Mouse (Mus musculus) embryonic facial prominence, embryonic 15.5 days (tissue): ENCODE results near the gene Lpcat4. TPM values are rescaled to one million over a fixed set of nuclear protein-coding genes. Genes with fewer than 3 reads are reported as not detected.
A peak's percentile ranks its signal among the peaks of the same experiment; 100 is the strongest.

Experiments
- ATAC-seq: fragments of 200-750 bp; cut with Nextera tagmentation; 2 replicates; pipeline ENCODE4 v1.8.0; 2017; ENCODE audit warnings: low read depth, moderate TSS enrichment; ENCODE audit not compliant: insufficient number of reproducible peaks, low FRiP score, low TSS enrichment
- H3K27ac ChIP-seq: fragments of 300-500 bp; sonication (generic); replicated peaks from 2 replicates; pipeline ENCODE4 v1.5.1; 2015; ENCODE audit warnings: mild to moderate bottlenecking, inconsistent platforms
- H3K27me3 ChIP-seq: fragments of 300-500 bp; sonication (generic); 2 replicates; pipeline ENCODE4 v1.6.1; 2015; ENCODE audit warnings: inconsistent platforms
- H3K36me3 ChIP-seq: fragments of 300-500 bp; sonication (generic); 2 replicates; pipeline ENCODE4 v1.6.1; 2015; ENCODE audit warnings: mild to moderate bottlenecking, inconsistent platforms
- H3K4me1 ChIP-seq: fragments of 300-500 bp; sonication (generic); 2 replicates; pipeline ENCODE4 v1.6.1; 2015; ENCODE audit warnings: inconsistent platforms
- H3K4me2 ChIP-seq: fragments of 300-500 bp; sonication (generic); replicated peaks from 2 replicates; pipeline ENCODE4 v1.6.1; 2015; ENCODE audit warnings: mild to moderate bottlenecking, inconsistent platforms
- H3K4me3 ChIP-seq: fragments of 300-500 bp; sonication (generic); replicated peaks from 2 replicates; pipeline ENCODE4 v1.5.1; 2015; ENCODE audit warnings: mild to moderate bottlenecking, inconsistent platforms
- H3K9ac ChIP-seq: fragments of 300-500 bp; sonication (generic); 2 replicates; pipeline ENCODE4 v1.6.1; 2015; ENCODE audit warnings: inconsistent platforms
- H3K9me3 ChIP-seq: fragments of 300-500 bp; sonication (generic); replicated peaks from 2 replicates; pipeline ENCODE4 v1.6.1; 2016; ENCODE audit warnings: inconsistent platforms
- WGBS: fragments of 180-500 bp; shearing (Covaris S2); methylation state at CpG from one replicate; pipeline ENCODE4 v1.1.7; 2015; 5-methylcytosine and 5-hydroxymethylcytosine counted together
- polyA plus RNA-seq: library from polyadenylated mRNA; unstranded; fragments of >200 nt; fragmentation: Nextera tagmentation; extraction: Ambion mirVana; gene quantifications from 2 replicates; pipeline ENCODE4 v1.2.1, GENCODE M21; 2015

Lpcat4 gene
- polyA plus RNA-seq, 1 experiment from 2014 or later = 35.9 TPM

- peak overlapping the region; percentile 57 for H3K9ac ChIP-seq
- H3K27ac ChIP-seq = no peak overlapping the region
- H3K4me1 ChIP-seq = peaks cover 35% of the 10 kb centered on the region
- H3K27me3 ChIP-seq = no peaks in the 10 kb centered on the region
- 31% methylated on average over 4 of the region's 4 CpGs for WGBS
- peak overlapping the region; percentile 60 for H3K4me3 ChIP-seq
- no peaks in the 10 kb centered on the region for H3K9me3 ChIP-seq
- peak overlapping the region; percentile 57 for H3K4me2 ChIP-seq
- ATAC-seq = no peak
- no peaks in the 10 kb centered on the region for H3K36me3 ChIP-seq
Measured at GRCm38 (mm10) chr2:112262779-112263295, 23.6 kb downstream of the Lpcat4 start.

GRCm38 (mm10) chr2:112264364-112264763 is 25.1 kb downstream of the Lpcat4 start:
- Histone ChIP-seq H3K4me1 (peaks cover 41% of the 10 kb centered on the region), H3K9me3 (no peaks in the 10 kb centered on the region), H3K27ac (no peak overlapping the region), H3K36me3 (no peaks in the 10 kb centered on the region), H3K9ac (no peak overlapping the region), H3K4me2 (no peak overlapping the region), H3K27me3 (no peaks in the 10 kb centered on the region), H3K4me3 (no peak overlapping the region)
- no peak for ATAC-seq
- 75% methylated on average over 4 of the region's 4 CpGs for WGBS

GRCm38 (mm10) chr2:112265448-112266241 is 26.4 kb downstream of the Lpcat4 start, which contains the start of gene Slc12a6:
Gene Slc12a6 (plus strand): TSS chr2:112265825.
- peak; percentile 94 for ATAC-seq
- under 1% methylated on average over 85 of the region's 85 CpGs for WGBS
- Histone ChIP-seq H3K27me3 (no peaks in the 10 kb centered on the region), H3K9ac (peak within 1 kb of the TSS; percentile 55), H3K27ac (peak within 1 kb of the TSS; percentile 85), H3K9me3 (no peaks in the 10 kb centered on the region), H3K4me2 (peak within 1 kb of the TSS; percentile 76), H3K4me1 (peaks cover 41% of the 10 kb centered on the region), H3K36me3 (no peaks in the 10 kb centered on the region), H3K4me3 (peak within 1 kb of the TSS; percentile 79)

GRCm38 (mm10) chr2:112266242-112266592 is 26.9 kb downstream of the Lpcat4 start, which contains the start of gene Gm21985:
Gene Gm21985 (plus strand): TSS chr2:112266314.
- H3K9ac ChIP-seq = peak within 1 kb of the TSS; percentile 55
- no peaks in the 10 kb centered on the region for H3K9me3 ChIP-seq
- H3K27me3 ChIP-seq = no peaks in the 10 kb centered on the region
- ATAC-seq = peak; percentile 44
- H3K36me3 ChIP-seq = no peaks in the 10 kb centered on the region
- H3K4me2 ChIP-seq = peak within 1 kb of the TSS; percentile 76
- peaks cover 41% of the 10 kb centered on the region for H3K4me1 ChIP-seq
- WGBS = 2% methylated on average over 11 of the region's 11 CpGs
- peak within 1 kb of the TSS; percentile 85 for H3K27ac ChIP-seq
- peak within 1 kb of the TSS; percentile 79 for H3K4me3 ChIP-seq

- no peaks in the 10 kb centered on the region for H3K27me3 ChIP-seq
- WGBS = 59% methylated on average over 10 of the region's 10 CpGs
- H3K4me3 ChIP-seq = peak overlapping the region; percentile 79
- H3K27ac ChIP-seq = no peak overlapping the region
- H3K9ac ChIP-seq = 0 out of 2 replicates have a peak overlapping the region, but pooled peaks have one; percentile 15
- no peaks in the 10 kb centered on the region for H3K36me3 ChIP-seq
- peaks cover 41% of the 10 kb centered on the region for H3K4me1 ChIP-seq
- peak overlapping the region; percentile 76 for H3K4me2 ChIP-seq
- no peaks in the 10 kb centered on the region for H3K9me3 ChIP-seq
- no peak for ATAC-seq
Measured at GRCm38 (mm10) chr2:112266780-112267179, 27.5 kb downstream of the Lpcat4 start.

- 74% methylated on average over 8 of the region's 8 CpGs for WGBS
- peak overlapping the region; percentile 79 for H3K4me3 ChIP-seq
Measured at GRCm38 (mm10) chr2:112267547-112268269, 28.4 kb downstream of the Lpcat4 start.

GRCm38 (mm10) chr2:112270011-112270410 is 30.7 kb downstream of the Lpcat4 start:
- no peak overlapping the region for H3K27ac ChIP-seq
- WGBS = 86% methylated on average over 2 of the region's 2 CpGs
- H3K36me3 ChIP-seq = no peaks in the 10 kb centered on the region
- H3K4me2 ChIP-seq = no peak overlapping the region
- ATAC-seq = no peak
- H3K27me3 ChIP-seq = no peaks in the 10 kb centered on the region
- H3K9ac ChIP-seq = no peak overlapping the region
- H3K4me1 ChIP-seq = peaks cover 27% of the 10 kb centered on the region
- no peaks in the 10 kb centered on the region for H3K9me3 ChIP-seq
- no peak overlapping the region for H3K4me3 ChIP-seq

More at GRCm38 (mm10) chr2:112267547-112268269, 28.4 kb downstream of the Lpcat4 start:
- H3K9ac ChIP-seq = no peak overlapping the region
- no peaks in the 10 kb centered on the region for H3K36me3 ChIP-seq
- no peaks in the 10 kb centered on the region for H3K9me3 ChIP-seq
- H3K27ac ChIP-seq = no peak overlapping the region
- ATAC-seq = no peak
- peaks cover 38% of the 10 kb centered on the region for H3K4me1 ChIP-seq
- H3K4me2 ChIP-seq = peak overlapping the region; percentile 76; the same call in 1 of the 2 replicates
- H3K27me3 ChIP-seq = no peaks in the 10 kb centered on the region

GRCm38 (mm10) chr2:112272909-112273308 is 33.6 kb downstream of the Lpcat4 start:
- no peak overlapping the region for H3K27ac ChIP-seq
- no peaks in the 10 kb centered on the region for H3K27me3 ChIP-seq
- 90% methylated on average over 2 of the region's 2 CpGs for WGBS
- no peaks in the 10 kb centered on the region for H3K36me3 ChIP-seq
- H3K4me1 ChIP-seq = 0 out of 2 replicates have a peak, but pooled peaks cover 5% of the 10 kb centered on the region
- H3K4me2 ChIP-seq = no peak overlapping the region
- H3K4me3 ChIP-seq = no peak overlapping the region
- no peaks in the 10 kb centered on the region for H3K9me3 ChIP-seq
- no peak overlapping the region for H3K9ac ChIP-seq
- no peak for ATAC-seq

GRCm38 (mm10) chr2:112273474-112273873 is 34.2 kb downstream of the Lpcat4 start:
- no peak overlapping the region for H3K4me2 ChIP-seq
- 0 out of 2 replicates have a peak, but pooled peaks cover 2% of the 10 kb centered on the region for H3K4me1 ChIP-seq
- H3K27me3 ChIP-seq = no peaks in the 10 kb centered on the region
- no peak overlapping the region for H3K9ac ChIP-seq
- no peak overlapping the region for H3K4me3 ChIP-seq
- no peak for ATAC-seq
- H3K9me3 ChIP-seq = no peaks in the 10 kb centered on the region
- WGBS = 88% methylated on average over 6 of the region's 6 CpGs
- no peak overlapping the region for H3K27ac ChIP-seq
- no peaks in the 10 kb centered on the region for H3K36me3 ChIP-seq

GRCm38 (mm10) chr2:112276870-112277269 is 37.6 kb downstream of the Lpcat4 start:
- Histone ChIP-seq H3K9me3 (no peaks in the 10 kb centered on the region), H3K36me3 (no peaks in the 10 kb centered on the region), H3K4me3 (no peak overlapping the region), H3K4me2 (no peak overlapping the region), H3K27me3 (no peaks in the 10 kb centered on the region), H3K9ac (no peak overlapping the region), H3K27ac (no peak overlapping the region), H3K4me1 (no peaks in the 10 kb centered on the region)
- ATAC-seq = no peak
- 96% methylated on average over 3 of the region's 3 CpGs for WGBS

GRCm38 (mm10) chr2:112282846-112283245 is 43.6 kb downstream of the Lpcat4 start:
- no peaks in the 10 kb centered on the region for H3K27me3 ChIP-seq
- H3K9me3 ChIP-seq = no peaks in the 10 kb centered on the region
- no peak overlapping the region for H3K4me2 ChIP-seq
- H3K27ac ChIP-seq = no peak overlapping the region
- no peak overlapping the region for H3K4me3 ChIP-seq
- no peaks in the 10 kb centered on the region for H3K36me3 ChIP-seq
- no peak overlapping the region for H3K9ac ChIP-seq
- ATAC-seq = no peak
- peaks cover 8% of the 10 kb centered on the region for H3K4me1 ChIP-seq
- WGBS = 95% methylated on average over 1 of the region's 1 CpGs
